Mouse (Mus musculus): Measurements from ENCODE around the gene Mroh2a. TPM values are rescaled to one million over a fixed set of nuclear protein-coding genes. Genes with fewer than 3 reads are reported as not detected.

The Mroh2a gene
- total RNA-seq, 1 experiment from 2014 or later = 0.38 TPM

DNA sequence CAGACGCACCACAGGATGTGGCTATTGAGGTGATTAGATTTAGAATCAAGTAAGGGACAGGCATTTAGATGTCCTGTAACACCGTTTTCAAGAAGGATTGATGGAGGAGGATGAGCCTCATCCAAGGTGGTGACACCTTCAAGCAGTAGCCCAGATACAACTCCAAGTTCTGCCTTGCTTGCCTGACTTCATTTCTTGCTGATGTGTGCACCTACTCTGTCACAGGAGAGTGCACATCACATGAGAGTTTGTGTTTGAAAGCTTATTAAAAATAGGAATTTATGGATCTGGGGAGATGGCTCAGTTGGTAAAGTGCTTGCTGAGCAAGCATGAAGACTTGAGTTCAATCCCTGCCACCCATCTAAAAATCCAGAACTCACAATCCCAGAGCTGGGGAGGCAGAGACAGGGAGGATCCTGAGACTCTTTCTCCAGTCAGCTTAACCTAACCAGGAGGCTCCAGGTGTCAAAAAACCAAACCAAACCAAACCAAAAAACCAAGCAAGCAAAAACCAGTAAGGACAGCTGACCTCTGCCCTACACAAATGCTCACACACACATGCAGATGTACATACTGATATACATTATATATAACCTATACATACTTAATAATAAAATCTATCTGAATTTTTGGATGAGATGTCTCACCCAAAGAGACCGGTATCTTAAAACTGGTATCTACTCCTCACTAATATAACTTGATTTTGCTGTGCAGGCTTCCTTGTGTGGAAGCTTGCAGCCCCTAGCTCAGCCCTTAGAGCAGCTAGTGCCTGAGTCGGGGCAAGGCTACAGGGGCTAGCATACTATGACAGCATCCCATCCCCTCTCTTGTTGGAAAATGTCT is 72.1 kb downstream of the Mroh2a start:
- no peak for ATAC-seq (replicated peaks; ENCODE audit: insufficient number of reproducible peaks, low FRiP score, low TSS enrichment, poor library complexity, severe bottlenecking)

DNA sequence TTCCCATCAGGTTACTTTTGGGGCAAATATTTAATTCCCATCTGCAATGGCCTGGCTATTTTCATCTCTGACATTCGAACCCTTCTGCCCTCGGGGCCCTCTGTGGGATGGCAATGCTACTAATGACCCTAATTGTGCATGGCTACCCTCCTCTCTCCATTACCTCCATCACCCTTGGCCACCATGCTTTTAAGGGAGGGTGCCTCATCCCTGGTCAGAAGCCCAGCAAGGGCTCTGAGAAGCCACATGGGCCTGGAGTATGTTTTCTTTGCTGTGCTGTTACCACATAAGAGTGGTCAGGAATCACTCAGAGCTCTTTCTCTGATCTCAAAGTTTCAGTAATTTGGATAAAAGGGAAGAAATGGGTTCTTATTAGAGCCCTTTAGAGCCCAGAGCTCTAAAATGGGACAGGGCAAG is 72.8 kb downstream of the Mroh2a start:
- no peak for ATAC-seq (replicated peaks; ENCODE audit: insufficient number of reproducible peaks, low FRiP score, low TSS enrichment, poor library complexity, severe bottlenecking)

DNA sequence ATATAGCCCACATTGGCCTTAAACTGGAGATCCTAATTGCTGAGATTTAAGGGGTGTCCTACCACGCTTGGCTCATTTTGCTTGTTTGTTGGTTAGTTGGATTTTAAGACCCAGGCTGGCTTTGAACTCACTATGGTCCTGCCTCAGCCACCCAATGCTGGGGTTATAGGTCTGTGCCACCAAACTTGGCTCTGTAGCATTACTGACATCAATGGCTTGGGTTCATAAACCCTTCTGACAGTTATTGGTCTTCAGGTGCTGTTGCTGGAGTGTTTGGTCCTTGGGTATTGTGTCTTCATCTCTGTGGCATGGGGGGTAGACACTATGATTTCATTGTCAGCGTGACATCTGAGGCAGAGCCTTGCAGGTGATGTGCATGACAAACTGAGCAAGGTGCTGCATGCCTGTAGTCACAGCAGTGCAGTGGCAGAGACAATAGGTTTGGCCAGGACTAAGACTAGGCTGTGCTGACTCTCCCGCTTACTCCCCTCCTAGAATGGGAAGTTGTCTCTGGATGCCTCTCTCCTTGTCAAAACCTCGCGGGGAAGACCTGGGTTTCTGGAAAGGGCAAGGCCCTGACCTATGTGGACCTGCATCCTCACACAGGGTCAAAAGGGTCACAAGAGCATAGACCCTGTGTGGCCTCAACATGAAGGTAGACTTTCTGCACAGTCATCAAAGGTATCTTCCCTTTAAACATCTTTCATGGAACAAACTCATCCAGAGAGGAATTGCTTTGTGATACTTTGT is 73.7 kb downstream of the Mroh2a start:
- no peak for ATAC-seq (replicated peaks; ENCODE audit: insufficient number of reproducible peaks, low FRiP score, low TSS enrichment, poor library complexity, severe bottlenecking)

GRCm38 (mm10) chr1:88301121-88302014 is 74.6 kb downstream of the Mroh2a start:
- no peak for ATAC-seq (replicated peaks; ENCODE audit: insufficient number of reproducible peaks, low FRiP score, low TSS enrichment, poor library complexity, severe bottlenecking)

- no peak for ATAC-seq (replicated peaks; ENCODE audit: insufficient number of reproducible peaks, low FRiP score, low TSS enrichment, poor library complexity, severe bottlenecking)
Observed at GRCm38 (mm10) chr1:88302057-88302740, 75.4 kb downstream of the Mroh2a start.

GRCm38 (mm10) chr1:88303762-88304161 is 77.0 kb downstream of the Mroh2a start:
- no peak for ATAC-seq (replicated peaks; ENCODE audit: insufficient number of reproducible peaks, low FRiP score, low TSS enrichment, poor library complexity, severe bottlenecking)

DNA sequence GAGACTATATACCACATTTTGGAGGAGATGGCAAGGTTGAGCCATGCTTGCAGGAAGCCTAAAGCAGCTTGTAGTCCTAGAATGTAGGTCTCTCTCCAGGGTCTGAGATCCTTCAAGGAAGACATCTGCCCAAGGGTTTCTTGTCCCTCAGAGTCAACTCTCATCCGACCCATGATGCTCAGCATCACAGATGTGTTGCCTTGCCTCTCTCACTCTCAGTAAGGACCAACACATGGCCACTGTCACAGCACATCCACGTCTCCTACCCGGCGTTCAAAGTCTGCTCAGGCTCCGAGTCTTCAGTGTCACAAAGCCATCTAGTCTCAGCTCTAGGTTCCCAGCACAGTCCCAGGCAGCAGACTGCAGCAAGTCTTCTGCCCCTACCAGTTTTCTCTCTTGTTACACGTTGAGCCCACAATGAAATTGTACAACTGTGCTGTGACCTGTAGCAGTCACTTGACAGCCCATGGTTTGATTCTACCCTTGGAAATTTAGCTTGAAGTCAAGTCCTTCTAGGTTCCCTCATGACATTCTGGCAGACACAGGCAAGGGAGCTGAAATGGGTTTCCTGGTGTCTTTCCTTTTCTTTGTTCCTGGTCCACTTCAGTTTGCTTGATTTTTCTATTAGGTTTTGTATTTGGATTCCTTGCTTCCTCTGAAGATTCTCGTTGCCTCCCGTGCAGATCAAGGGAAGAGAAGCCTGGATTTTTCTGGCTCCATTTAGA is 77.6 kb downstream of the Mroh2a start:
- ATAC-seq (replicated peaks; ENCODE audit: insufficient number of reproducible peaks, low FRiP score, low TSS enrichment, poor library complexity, severe bottlenecking) = no peak

DNA sequence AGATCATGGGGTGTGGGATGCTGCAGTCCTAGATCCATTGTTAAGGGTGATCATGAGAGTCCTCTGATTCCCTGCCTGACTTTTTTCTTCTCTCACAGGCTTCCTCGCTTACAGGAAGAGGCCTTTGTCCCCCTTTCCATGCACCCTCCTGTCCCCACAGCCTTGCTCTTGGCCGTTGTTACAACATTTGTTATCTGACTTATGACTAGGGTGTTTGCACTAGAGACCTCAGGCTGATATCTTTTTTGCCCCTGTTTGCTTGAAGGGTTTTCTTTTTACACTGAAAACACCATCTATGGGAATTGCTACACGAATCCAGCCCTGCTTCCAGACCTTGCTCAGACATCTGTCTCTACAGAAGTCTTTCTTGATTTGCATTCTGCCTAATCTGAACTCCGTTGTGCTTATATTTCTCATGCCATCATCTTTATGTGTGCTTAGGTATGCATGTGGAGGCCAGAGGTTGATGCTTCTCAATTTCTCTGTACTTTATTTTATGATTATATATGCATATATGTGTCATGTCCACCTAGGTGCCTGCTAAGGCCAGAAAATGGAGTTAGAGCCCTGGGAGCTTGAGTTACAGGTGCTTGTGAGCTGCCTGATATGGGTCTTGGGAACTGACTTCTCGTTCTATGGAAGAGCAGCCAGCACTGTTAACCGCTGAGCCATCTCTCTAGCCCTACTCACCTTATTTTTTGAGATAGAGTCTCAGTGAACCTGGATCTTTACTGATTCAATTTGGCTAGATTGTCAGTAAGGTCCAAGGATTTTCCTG is 78.4 kb downstream of the Mroh2a start:
- no peak for ATAC-seq (replicated peaks; ENCODE audit: insufficient number of reproducible peaks, low FRiP score, low TSS enrichment, poor library complexity, severe bottlenecking)

GRCm38 (mm10) chr1:88306543-88306942 is 79.8 kb downstream of the Mroh2a start:
- no peak for ATAC-seq (replicated peaks; ENCODE audit: insufficient number of reproducible peaks, low FRiP score, low TSS enrichment, poor library complexity, severe bottlenecking)

DNA sequence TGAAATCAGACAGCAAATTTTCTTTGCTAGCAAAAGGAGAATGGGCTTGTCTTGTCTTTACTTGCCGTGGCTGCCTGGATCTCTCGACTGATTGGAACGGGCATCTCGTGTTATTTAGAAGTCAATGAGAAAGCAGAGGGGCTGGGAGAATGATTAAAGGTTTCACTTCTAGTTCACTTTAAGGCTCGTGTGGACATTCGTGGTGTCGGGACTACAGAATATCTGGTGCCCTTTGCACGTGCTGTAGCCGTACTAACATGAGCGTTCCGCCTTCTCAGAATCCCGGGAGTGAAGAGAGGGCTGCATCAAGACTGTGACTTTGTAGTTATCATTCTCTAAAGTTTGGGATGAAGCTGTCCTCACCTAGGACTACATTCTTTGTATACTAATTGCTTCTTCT is 80.4 kb downstream of the Mroh2a start:
- ATAC-seq (replicated peaks; ENCODE audit: insufficient number of reproducible peaks, low FRiP score, low TSS enrichment, poor library complexity, severe bottlenecking) = no peak

- no peak for ATAC-seq (replicated peaks; ENCODE audit: insufficient number of reproducible peaks, low FRiP score, low TSS enrichment, poor library complexity, severe bottlenecking)
Observed at GRCm38 (mm10) chr1:88309020-88309419, 82.2 kb downstream of the Mroh2a start.

GRCm38 (mm10) chr1:88309905-88310304 is 83.1 kb downstream of the Mroh2a start:
- ATAC-seq (replicated peaks; ENCODE audit: insufficient number of reproducible peaks, low FRiP score, low TSS enrichment, poor library complexity, severe bottlenecking) = no peak

GRCm38 (mm10) chr1:88310349-88310748 is 83.6 kb downstream of the Mroh2a start:
- no peak for ATAC-seq (replicated peaks; ENCODE audit: insufficient number of reproducible peaks, low FRiP score, low TSS enrichment, poor library complexity, severe bottlenecking)

Other genes starting within 250 kb of the Mroh2a start
- gene Usp40, start 218.4 kb upstream of the Mroh2a start, total RNA-seq (2017) = 14.8 to 34.3 TPM (median 18.1 TPM) in 3 replicates
- 1.2 TPM in 1 of 3 replicates, not detected in the others for gene Ugt1a10, start 171.6 kb upstream of the Mroh2a start, total RNA-seq (2017)
- not detected in 3 replicates for gene Ugt1a9, start 156.2 kb upstream of the Mroh2a start, total RNA-seq (2017)
- not detected in 3 replicates for gene Ugt1a8, start 139.2 kb upstream of the Mroh2a start, total RNA-seq (2017)
- gene Ugt1a7c, start 131.9 kb upstream of the Mroh2a start, total RNA-seq (2017) = 76.0 to 85.9 TPM (median 84.7 TPM) in 3 replicates
- gene Ugt1a6b, start 123.7 kb upstream of the Mroh2a start, total RNA-seq (2017) = 1.6 to 5.2 TPM (median 4.0 TPM) in 3 replicates
- gene Ugt1a6a, start 92.2 kb upstream of the Mroh2a start, total RNA-seq (2017) = 4.1 to 13.8 TPM (median 10.6 TPM) in 3 replicates
- gene Ugt1a5, start 61.0 kb upstream of the Mroh2a start, total RNA-seq (2017) = 1.5 to 2.3 TPM in 2 of 3 replicates, not detected in the other
- gene Ugt1a2, start 26.4 kb upstream of the Mroh2a start, total RNA-seq (2017) = 1.4 to 1.8 TPM in 2 of 3 replicates, not detected in the other
- gene Dnajb3, start 21.2 kb upstream of the Mroh2a start, total RNA-seq (2017) = not detected in 3 replicates
- gene Ugt1a1, start 15.0 kb upstream of the Mroh2a start, total RNA-seq (2017) = 0.57 to 0.68 TPM (median 0.64 TPM) in 3 replicates
- gene Hjurp, start 50.6 kb downstream of the Mroh2a start, total RNA-seq (2017) = 79.2 to 121 TPM (median 80.4 TPM) in 3 replicates
- gene Trpm8, start 50.7 kb downstream of the Mroh2a start, total RNA-seq (2017) = not detected in 3 replicates
- gene Spp2, start 180.0 kb downstream of the Mroh2a start, total RNA-seq (2017) = not detected in 3 replicates